Mouse (Mus musculus) intestine, postnatal 0 days (tissue): ENCODE measurements at regions not wholly inside any gene's neighbourhood (a gene's known extent, or its start where the extent isn't known, plus 50 kb on each side); places are given as distances from the start of the nearest gene placed in this dataset. TPM values are rescaled to one million over a fixed set of nuclear protein-coding genes. Genes with fewer than 3 reads are reported as not detected.

ENCODE experiments used
- ATAC-seq: fragments of 200-750 bp; cut with Nextera tagmentation; 2 replicates; pipeline ENCODE4 v1.8.0; 2017; ENCODE audit warnings: mild to moderate bottlenecking, moderate TSS enrichment, moderate library complexity
- H3K27ac ChIP-seq: fragments of 300-500 bp; sonication (generic); 2 replicates; pipeline ENCODE4 v1.5.1; 2014; ENCODE audit warnings: mild to moderate bottlenecking, low read depth, low read length, moderate library complexity
- H3K27me3 ChIP-seq: fragments of 300-500 bp; sonication (generic); replicated peaks from 2 replicates; pipeline ENCODE4 v1.6.1; 2014; ENCODE audit warnings: low read length, mixed read lengths; ENCODE audit not compliant: control insufficient read depth, insufficient read depth
- H3K36me3 ChIP-seq: fragments of 300-500 bp; sonication (generic); 2 replicates; pipeline ENCODE4 v1.6.1; 2014; ENCODE audit warnings: mild to moderate bottlenecking, moderate library complexity; ENCODE audit not compliant: control insufficient read depth, insufficient read depth
- H3K4me1 ChIP-seq: fragments of 300-500 bp; sonication (generic); replicated peaks from 2 replicates; pipeline ENCODE4 v1.6.1; 2014; ENCODE audit warnings: antibody characterized with exemption, low read length, mixed read lengths; ENCODE audit not compliant: control insufficient read depth, insufficient read depth
- H3K4me2 ChIP-seq: fragments of 300-500 bp; sonication (generic); replicated peaks from 2 replicates; pipeline ENCODE4 v1.6.1; 2014; ENCODE audit warnings: low read depth, mild to moderate bottlenecking, moderate library complexity
- H3K4me3 ChIP-seq: fragments of 300-500 bp; sonication (generic); 2 replicates; pipeline ENCODE4 v1.5.1; 2014; ENCODE audit warnings: low read depth, low read length
- H3K9ac ChIP-seq: fragments of 300-500 bp; sonication (generic); 2 replicates; pipeline ENCODE4 v1.6.1; 2014; ENCODE audit warnings: mild to moderate bottlenecking, low read depth, low read length
- H3K9me3 ChIP-seq: fragments of 300-500 bp; sonication (generic); 2 replicates; pipeline ENCODE4 v1.6.1; 2016; ENCODE audit warnings: mixed run types; ENCODE audit not compliant: control insufficient read depth
- CTCF ChIP-seq: sonication (generic); IDR thresholded peaks from 2 replicates; pipeline ENCODE4 v1.5.1; 2016; ENCODE audit warnings: low read depth, mild to moderate bottlenecking, control low read depth, antibody characterized with exemption, moderate library complexity
- WGBS: fragments of 180-500 bp; shearing (Covaris S2); extraction: QIAGEN DNeasy Blood & Tissue Kit; methylation state at CpG from one replicate; pipeline ENCODE4 v1.1.7; 2014; 5-methylcytosine and 5-hydroxymethylcytosine counted together
- microRNA-seq: library from miRNA; unstranded; fragments of <30 nt; microRNA quantifications from one replicate; pipeline ENCODE4, GENCODE M21; 2016

GRCm38 (mm10) chr4:137100756-137101155, 52.2 kb upstream of the Zbtb40 start:
- WGBS: 94% methylated on average over 4 of the region's 4 CpGs
- no peaks in the 10 kb centered on the region for H3K36me3 ChIP-seq
- ATAC-seq: no peak
- H3K4me1 ChIP-seq: no peaks in the 10 kb centered on the region
- no peak overlapping the region for H3K4me3 ChIP-seq
- H3K9ac ChIP-seq: no peak overlapping the region
- no peak overlapping the region for H3K4me2 ChIP-seq
- H3K27ac ChIP-seq: no peak overlapping the region
- H3K9me3 ChIP-seq: no peaks in the 10 kb centered on the region
- no peak for TF ChIP-seq CTCF
- H3K27me3 ChIP-seq: no peaks in the 10 kb centered on the region

Small RNA genes lying in the stretch of these regions (microRNA-seq; reads per million reads assigned to microRNA genes)
- gene Gm23263: not detected
- not detected for gene Gm25399
